Mouse (Mus musculus) cerebellum, adult 2 months (tissue): ENCODE data around the gene Dnm3.

Source experiments
- CTCF ChIP-seq: fragments of 200-500 bp; IDR thresholded peaks from 2 replicates; pipeline ENCODE4 v1.5.1; 2011; ENCODE audit warnings: low read depth, mild to moderate bottlenecking, control low read depth, low read length, moderate library complexity, borderline replicate concordance; ENCODE audit not compliant: insufficient read depth
- POLR2A ChIP-seq: fragments of 200-500 bp; IDR thresholded peaks from 2 replicates; pipeline ENCODE4 v1.6.1; 2011; ENCODE audit warnings: low read length, control low read depth, borderline replicate concordance; ENCODE audit not compliant: insufficient read depth

DNA sequence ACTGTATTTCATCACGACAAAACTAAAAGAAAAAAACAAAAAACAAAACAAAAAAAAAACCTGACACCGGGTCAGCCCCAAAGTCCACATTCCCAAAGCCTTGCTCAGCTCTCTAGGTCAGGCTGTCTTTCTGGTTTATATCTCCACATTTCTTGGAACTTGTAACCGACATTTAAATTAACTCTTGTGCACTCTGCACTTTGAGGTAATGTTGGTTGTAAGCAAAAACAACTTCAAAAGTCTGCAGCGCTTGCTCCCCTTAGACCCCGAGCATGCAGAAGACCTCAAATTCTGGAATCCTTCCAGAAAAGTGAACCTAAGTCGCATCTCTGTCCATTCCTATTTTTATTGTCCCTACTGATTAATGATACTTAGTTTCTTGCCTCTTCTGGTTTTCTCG, 297.4 kb downstream of the Dnm3 start:
- TF ChIP-seq CTCF (no peak), POLR2A (no peak)
